Mouse (Mus musculus): ENCODE measurements around the gene Olfr71.

Gene Olfr71

DNA sequence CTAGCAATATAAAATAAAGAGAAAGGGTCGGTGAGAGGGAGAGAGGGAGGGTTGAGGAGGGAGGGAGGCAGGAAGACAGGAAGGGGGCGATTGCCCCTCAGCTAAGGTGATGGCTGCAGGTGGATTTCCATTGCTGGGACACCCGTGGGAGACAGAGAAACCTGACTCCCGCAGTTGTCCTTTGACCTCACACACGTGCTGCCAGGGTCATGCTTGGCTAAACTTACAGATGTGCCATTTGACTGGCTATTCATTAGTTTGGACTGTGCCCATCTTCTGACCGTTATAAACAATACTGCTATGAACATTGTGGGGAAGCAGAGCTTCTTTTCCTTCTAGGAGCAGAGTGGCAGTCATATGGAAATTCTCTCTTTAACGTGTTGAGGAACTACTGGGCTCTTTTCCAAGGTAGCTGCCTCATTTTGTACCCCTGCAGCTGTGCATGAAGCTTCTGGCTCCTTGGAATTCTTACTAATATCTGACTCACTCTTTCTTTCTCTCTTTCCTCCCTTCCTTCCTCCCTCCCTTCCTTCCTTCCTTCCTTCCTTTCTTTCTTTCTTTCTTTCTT is 3.7 kb upstream of the Olfr71 start:
- ATAC-seq (ENCODE audit: low TSS enrichment) = peak; percentile 65; the same call in 1 of the 2 replicates

DNA sequence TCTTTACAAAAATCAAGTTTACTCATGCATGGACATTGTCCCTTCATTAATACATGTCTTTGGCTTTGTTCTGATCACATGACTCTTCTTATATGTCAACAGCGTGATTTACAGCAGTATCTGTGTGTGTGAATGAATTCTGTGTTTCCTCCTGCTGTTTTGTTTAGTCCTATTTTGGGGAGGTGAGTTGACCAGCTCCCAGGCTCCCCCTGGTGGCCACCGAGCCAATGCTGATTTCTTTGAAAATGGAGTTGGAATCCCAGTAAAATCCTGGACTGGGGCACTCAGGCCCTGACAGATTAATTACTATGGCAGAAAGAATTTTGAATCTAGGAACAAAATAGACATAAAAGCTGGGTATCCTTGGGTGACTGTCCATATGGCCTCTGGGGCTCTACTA is 1.8 kb upstream of the Olfr71 start:
- ATAC-seq (ENCODE audit: low TSS enrichment) = peak; percentile 68; the same call in 1 of the 2 replicates

DNA sequence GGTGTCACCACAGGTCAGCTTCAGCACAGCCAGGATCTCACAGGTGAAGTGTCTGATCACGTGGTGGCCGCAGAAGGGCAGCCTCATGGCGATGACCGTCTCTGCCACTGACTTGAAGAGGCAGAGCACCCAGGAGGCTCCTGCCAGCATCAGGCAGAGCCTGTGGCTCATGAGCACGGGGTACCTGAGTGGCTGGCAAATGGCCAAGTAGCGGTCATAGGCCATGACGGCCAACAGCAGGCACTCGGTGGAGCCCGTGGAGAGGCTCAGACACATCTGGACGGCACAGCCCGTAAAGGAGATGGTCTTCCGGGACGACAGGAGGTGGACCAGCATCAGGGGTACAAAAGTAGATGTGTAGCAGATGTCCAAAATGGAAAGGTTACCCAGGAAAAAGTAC is 4.1 kb downstream of the Olfr71 start:
- no peak for ATAC-seq (ENCODE audit: low TSS enrichment)

DNA sequence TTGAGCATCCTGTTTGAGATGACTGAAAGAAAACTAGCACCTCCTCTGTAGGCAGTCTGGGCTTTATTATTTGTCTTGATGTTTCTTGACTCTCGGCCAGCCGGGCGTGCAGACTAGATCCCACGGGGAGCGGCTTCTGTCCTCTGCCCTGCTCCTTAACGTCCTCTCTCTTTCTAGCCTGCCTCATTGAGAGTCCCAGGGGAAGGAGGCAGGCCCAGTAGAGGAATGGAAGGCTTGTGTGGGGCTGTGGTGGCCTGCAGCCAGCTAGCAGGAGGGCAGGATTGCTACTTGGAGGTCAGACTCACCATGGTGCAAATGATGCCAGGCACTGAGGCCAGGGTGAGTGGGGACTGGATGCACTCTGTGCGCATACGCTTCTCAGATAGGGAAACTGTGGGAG is 6.2 kb downstream of the Olfr71 start:
- no peak for ATAC-seq (ENCODE audit: low TSS enrichment)

DNA sequence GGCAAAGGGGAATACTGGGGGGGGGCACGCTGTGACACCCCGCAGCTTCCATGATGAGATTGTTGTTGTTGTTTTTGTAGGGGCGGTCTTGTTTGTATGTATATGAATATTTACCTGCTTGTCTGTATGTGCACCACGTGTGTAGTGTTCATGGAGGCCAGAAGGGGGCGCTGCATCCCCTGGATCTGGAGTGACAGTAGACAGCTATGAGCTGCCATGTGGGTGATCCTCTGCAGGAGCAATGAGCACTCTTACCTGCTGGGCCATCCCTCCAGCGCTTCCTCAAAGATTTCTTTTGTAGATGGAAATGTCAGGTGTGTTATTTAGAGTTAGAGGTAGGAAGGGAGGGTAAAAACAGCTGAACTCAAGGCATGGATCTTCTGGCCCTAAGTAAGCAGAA is 6.6 kb downstream of the Olfr71 start:
- ATAC-seq (ENCODE audit: low TSS enrichment) = no peak

DNA sequence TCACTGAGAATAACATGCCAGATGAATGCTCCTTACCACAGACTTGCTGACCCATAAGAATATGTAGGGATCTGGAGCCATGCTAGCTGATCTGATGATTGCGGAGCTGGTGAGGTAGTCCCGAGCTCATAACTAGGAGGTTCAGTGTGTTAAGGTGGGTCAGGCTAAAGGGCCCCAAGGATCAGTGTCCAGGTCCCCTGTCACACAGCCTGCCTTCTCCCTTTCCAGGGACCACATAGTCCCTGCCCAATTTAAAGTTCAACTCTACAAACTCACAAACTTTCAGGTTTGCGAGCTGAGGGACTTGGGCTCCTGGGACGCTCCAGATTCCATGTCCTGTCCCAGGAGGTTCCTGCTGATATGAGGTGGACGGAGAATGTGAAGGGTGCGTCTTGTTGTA is 9.3 kb downstream of the Olfr71 start, which contains the start of gene Olfr70:
Olfr70 (minus strand) TSS at position 101 of the 400 bp plus-strand sequence.
- ATAC-seq (ENCODE audit: low TSS enrichment) = no peak

DNA sequence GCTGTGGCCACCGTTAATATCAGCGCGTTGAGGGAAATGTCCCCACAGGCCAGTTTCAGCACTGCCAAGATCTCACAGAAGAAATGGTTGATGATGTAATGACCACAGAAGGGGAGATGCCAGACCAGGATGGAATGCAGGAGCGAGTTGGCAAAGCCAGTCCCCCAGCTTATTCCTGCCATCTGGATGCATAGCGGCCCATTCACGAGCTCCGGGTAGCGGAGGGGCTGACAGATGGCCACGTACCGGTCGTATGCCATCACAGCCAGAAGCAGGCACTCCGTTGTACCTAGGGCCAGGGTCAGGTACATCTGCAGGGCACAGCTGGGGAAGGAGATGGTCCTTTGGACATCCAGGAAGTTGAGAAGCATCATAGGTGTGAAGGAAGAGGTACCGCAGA is 13.5 kb downstream of the Olfr71 start:
- ATAC-seq (ENCODE audit: low TSS enrichment) = no peak

DNA sequence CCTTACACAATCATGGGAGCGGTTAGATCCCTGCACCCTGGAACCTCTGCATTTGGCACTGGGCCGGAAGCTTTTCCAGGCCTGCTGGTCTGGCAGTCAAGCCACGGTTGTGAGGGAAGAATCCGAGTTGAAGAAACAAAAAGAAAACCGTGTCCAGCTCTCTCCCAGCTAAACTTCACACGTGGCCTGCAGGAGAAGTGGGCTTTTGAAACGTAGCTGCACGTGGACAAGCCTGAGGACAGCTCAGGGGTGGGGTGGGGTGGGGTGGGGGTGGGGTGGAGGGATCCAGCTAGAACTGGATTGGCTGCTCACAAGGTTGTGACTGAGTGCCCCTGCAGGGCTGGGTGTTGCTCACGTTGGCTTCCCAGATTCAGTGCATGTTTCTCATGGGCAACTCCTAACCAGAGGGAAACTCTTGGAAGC is 14.8 kb downstream of the Olfr71 start:
- no peak for ATAC-seq (ENCODE audit: low TSS enrichment)

DNA sequence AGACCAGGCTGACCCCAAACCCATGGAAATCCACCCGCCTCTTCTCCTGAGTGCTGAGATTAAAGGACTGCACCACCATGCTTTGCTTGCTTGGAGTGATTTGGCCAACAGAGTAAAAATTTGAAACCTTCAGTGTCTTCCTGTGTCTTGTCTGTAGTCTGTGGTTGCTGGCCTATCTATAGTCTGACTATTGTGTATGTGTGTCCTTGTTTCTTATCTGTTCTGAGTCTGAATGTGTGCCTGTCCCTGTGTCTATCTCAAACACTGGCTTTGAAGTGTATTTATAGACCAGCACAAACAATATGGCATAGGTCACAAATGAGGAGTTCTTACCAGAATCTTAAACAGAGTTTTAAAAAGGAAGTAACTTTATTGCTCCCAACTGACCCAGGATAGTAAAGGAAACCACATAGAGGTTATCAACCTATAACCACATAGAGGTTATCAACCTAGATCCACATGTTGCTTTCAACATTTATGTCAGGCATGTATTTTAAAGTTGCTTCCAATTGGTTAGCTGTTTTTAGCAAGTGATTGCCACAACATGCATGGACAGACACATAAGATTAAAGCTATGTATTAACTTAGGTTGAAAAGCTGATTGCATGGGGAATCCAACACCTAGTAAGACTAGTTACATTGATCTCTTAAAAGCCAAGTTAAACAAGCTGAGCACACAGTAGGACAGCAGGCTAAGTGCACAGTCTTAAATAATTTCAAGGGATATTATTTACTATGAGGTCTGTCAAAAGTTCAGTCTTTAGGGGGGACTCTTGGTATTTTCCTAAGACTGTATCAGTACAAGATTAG is 15.4 kb downstream of the Olfr71 start:
- ATAC-seq (ENCODE audit: low TSS enrichment) = no peak

DNA sequence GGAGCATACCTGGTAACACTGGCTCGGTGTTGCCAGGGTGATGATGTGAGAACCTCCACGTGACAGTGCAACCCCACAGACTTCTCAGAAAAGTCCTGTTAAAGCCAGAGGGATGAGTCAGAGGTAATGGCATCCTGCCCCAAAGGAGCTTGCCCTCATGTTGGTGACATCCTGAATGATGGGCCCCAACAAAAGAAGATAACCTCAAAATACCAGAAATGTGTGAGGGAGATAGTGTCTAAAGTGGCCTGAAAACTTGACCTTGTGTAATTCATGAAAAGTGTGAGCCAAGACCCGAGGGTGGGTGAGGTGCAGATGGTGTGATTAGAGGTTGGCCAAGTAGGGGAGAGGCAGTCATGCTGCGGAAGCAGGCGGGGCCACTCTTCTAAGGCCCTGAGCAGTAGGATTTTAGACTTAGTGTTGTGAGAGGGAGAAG is 16.2 kb downstream of the Olfr71 start:
- no peak for ATAC-seq (ENCODE audit: low TSS enrichment)

DNA sequence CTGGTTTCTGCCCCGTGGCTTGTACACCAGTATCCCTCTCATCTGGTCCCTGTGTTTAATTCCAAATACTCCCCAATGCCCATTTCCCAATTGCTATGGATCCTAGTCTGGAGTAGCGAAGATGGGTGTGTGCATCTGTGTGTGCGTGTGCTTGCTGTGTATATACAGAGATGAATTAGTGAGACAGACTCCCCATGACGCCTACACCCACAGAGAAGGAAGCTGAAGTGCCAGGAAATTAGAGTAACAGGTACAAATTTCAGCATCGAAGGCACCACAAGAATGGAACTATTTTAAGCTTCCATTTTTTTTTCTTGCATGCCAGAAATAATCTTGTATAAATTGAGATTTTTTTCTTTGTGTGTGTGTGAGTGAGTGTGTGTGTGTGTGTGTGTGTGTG is 19.0 kb downstream of the Olfr71 start:
- peak; percentile 66; the same call in 1 of the 2 replicates for ATAC-seq (ENCODE audit: low TSS enrichment)

DNA sequence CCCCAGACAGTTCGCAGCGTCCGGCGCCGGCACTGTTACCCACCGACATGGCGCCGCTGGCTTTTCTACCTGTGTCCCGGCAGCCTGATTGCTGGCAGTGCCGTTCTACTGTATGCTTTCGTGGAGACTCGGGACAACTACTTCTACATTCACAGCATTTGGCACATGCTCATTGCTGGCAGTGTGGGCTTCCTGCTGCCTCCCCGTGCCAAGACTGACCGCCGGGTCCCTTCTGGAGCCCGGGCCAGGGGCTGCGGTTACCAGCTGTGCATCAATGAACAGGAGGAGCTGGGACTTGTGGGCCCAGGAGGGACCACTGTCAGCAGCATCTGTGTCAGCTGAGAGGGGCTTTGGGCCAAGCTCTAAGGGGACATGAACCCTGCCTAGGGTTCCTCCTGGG is 20.0 kb downstream of the Olfr71 start:
- no peak for ATAC-seq (ENCODE audit: low TSS enrichment)

DNA sequence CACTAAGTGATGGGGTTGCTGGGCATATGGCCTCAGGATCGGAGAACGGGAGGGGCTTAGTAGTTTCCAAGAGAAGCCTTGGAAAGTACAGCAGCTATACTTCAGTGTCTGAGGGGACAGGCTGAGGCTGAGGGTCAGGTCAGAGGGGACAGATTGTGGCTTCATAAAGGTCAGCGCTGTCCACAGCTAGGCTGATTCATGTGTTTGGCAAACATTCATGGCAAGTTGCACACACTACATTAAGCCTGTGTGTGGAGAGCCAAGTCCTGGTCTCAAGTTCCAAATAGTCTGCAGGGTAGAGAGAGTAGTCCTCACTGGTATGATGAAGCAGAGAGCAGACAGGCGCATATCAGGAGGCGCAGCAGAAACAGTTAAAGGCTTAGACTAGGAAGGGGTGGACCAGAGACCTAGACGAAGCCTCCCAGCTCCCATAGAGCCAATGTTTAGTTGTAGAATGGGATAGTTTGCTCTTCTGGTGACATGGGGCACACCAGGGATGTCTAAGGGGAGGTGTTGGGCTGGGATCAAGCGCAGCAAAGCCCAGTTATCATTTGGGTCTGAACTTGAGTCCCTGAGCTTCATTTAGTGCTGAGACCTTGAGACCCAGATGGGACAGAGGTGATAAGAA is 30.5 kb downstream of the Olfr71 start:
- no peak for ATAC-seq (ENCODE audit: low TSS enrichment)

DNA sequence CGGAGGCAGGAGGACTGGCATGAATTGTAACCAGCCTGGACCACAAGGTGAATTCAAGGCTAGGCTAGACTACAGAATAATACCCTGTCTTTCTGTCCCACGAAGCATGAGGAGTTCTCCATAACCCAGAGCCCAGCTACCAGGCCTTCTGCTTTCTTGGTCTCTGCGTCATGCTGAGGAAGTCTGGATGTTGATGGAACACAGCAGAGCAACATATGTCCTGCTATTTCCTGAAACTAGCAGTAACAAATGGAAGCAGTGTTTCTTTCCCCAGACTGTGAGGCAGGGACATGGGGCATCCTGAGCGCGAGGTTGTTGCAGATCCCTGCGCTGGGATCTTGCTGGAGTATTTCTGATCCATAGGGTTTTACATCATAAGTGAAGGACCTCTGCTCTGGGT is 31.5 kb downstream of the Olfr71 start:
- ATAC-seq (ENCODE audit: low TSS enrichment) = peak; percentile 50; the same call in 1 of the 2 replicates

DNA sequence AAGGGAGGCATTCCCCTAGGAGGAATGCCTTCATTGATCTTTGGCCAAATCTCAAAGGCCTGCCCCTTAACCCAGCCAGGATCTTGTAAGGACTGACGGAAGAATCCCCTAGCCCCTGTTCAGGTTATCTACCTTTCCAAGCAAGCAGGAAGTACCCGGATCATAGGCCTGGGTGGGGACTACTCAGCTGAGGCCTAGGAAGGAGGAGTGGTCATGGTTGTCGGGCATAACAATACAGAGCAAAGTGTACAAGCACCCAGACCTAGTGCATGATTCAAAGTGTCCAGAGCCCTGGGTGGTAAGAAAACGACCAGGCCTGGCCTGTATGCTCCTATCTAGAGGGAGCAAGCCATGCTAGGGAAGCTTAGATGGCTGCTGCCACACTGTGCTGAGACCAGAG is 34.4 kb downstream of the Olfr71 start:
- ATAC-seq (ENCODE audit: low TSS enrichment) = no peak

DNA sequence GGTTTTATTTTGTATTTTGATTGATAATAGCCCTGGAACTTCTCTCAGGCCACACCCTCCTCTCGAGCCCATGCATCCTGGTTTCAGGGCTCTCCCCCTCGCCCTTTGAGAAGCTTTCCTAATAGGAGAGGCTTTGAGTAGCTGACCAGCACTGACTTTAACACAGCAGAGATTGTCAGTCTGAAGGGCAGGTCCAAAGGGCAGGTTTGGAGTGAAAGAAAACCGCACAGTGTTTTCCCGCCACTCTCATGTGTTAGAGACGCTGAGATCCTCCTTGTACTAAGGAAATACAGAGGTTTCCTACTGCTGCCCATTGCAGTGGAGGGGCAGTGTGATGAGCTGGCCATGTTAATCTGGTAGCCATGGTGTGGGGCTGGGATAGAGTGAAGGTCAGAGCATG is 35.1 kb downstream of the Olfr71 start:
- ATAC-seq (ENCODE audit: low TSS enrichment) = no peak

DNA sequence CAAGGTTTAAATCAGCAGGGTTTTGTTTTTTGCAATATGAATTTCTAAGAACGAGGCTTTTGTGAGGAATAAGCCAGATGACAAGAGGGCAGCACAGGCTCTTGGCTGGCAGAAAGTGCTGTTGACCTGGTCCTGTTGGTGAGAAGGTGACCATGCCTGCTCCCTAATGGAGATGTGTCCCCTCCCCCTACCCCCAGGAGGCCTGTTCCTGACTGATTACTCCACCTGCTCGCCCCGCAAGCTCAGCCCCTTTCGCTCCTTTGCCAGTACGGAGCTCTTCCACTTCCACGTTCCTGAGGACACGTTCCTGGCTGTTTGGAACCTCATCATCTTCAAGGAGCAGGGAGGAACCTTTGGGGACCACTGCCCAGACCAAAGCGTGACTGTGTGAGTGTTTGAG is 36.4 kb downstream of the Olfr71 start:
- no peak for ATAC-seq (ENCODE audit: low TSS enrichment)

DNA sequence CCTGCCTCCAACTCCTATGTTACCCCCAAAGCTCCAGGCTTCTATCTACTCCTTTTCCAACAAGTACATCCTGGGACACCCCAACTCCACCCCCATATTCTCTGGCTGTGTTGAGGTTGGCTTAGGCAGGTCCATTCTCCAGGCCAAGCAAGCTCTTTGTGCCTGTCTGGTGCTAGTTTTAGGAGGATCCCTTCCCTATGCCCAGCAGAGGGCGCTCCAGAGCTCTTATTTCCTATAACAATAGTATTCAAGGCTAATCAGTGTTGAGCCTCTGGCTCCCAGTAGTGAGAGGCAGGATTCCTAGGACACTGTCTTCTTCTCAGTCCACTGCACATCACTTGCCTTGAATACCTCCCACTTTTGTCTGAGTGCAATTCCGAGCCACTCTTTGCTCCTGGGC is 38.0 kb downstream of the Olfr71 start:
- ATAC-seq (ENCODE audit: low TSS enrichment) = peak; percentile 38; the same call in 1 of the 2 replicates

DNA sequence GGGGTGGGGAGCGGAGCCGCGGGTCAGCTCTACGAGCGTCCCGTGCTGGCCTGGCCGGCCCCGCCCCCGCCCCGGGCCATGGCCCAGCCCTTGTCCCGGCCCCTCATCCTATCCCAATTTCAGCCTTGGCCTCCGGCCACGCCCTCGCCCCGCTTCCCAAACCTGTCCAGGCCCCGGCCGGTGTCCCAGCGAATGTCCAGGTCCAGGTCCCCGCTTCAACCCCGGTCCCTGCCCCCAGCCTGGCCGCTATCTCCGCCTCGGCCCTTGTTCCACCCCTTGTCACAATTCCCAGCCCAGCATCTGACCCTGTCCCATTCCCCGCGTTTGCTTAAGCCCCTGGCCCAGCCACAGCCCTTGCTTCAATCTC is 40.6 kb downstream of the Olfr71 start:
- no peak for ATAC-seq (ENCODE audit: low TSS enrichment)

DNA sequence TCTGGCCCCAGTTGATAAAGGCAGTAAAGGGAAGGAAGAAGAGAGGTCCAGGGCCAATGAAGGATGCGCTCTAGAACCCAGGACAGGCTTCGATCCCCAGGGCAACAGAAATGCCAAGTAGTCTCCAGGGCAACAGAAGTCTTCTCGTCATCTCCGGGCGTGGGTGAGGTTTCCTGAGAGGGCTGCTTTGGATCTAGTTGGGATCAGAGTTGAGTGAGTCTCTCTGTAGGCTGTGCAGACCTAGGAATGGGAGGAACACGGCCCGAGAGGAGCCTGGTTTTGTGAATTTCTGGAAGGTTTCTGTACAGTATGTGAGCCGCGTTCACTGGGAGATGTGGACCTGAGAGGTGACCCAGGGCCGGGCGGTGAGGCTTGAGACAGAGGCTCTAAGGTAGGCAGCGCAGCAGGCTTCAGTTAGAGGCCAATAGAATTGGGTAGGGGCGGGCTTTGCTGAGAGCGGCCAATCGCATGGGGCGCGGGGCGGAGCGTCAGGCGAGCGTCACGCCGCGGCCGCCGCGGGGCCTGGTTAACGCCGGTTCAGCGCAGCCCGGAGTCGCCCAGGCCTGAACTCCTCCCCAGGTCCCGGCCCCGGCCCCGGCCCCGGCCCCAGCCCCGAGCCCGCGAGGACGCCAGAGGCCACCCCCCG is 41.1 kb downstream of the Olfr71 start, which contains the start of the genes Tmem8b and Fam221b:
Tmem8b (plus strand) TSS at position 190 of the 646 bp plus-strand sequence.
Fam221b (minus strand) TSS at position 364 of the 646 bp plus-strand sequence.
- ATAC-seq (ENCODE audit: low TSS enrichment) = peak; percentile 95

DNA sequence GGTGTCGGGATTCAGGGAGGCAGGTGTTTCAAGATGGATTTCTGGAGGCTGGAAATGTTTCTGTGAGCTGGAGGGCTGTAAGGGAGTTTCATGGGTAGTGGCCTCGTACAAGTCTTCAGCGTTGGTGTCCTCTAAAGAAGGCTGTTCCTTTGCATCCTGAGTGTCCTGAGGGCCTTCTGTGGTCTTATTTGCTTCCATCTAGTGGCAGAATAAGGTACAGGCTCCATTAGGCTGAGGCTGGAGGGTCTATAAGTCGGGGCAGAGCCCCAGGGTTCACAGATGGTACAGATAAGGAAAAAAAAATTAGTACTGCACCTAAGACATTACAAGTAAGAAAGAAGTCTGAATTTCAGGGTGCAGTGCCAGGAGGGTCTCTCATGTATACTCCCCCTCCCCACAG is 43.6 kb downstream of the Olfr71 start:
- no peak for ATAC-seq (ENCODE audit: low TSS enrichment)

DNA sequence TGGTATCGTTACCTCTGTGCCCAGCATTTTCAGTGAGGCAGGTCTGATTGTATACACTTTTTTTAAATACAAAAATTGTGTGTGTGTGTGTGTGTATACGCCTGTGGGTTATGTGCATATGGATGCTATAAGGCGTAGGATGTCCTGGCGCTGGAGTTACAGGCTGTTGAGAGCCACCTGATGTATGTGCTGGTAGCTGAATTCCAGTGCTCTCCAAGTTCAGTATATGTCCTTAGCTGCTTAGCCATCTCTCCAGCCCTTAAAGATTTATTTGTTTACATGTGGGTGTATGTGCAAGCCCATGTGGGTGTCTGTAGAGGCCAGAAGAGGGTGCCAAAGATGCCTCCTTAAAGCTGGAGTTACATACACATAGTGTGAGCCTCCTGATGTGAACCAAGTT is 52.9 kb downstream of the Olfr71 start:
- peak; percentile 32 for ATAC-seq (ENCODE audit: low TSS enrichment)
